Mouse (Mus musculus): ENCODE measurements at regions not wholly inside any gene's neighbourhood (a gene's known extent, or its start where the extent isn't known, plus 50 kb on each side); places are given as distances from the start of the nearest gene placed in this dataset.

- Histone ChIP-seq H3K27ac (replicated peaks; ENCODE audit: low read depth, low read length) (no peak overlapping the region), H3K9ac (replicated peaks; ENCODE audit: low read length) (no peak overlapping the region), H3K9me3 (ENCODE audit: control insufficient read depth, low read length) (no peaks in the 10 kb centered on the region), H3K27me3 (ENCODE audit: control insufficient read depth, insufficient read depth, low read length) (no peaks in the 10 kb centered on the region), H3K4me2 (ENCODE audit: low read length) (no peak overlapping the region), H3K4me1 (ENCODE audit: control insufficient read depth, insufficient read depth, low read length) (no peaks in the 10 kb centered on the region), H3K36me3 (ENCODE audit: control insufficient read depth, insufficient read depth, low read length) (no peaks in the 10 kb centered on the region), H3K4me3 (replicated peaks; ENCODE audit: low read depth, low read length) (no peak overlapping the region)
- DNase-seq (no peak), ATAC-seq (ENCODE audit: low FRiP score, low TSS enrichment) (no peak)
- WGBS = 89% methylated on average over 1 of the region's 1 CpGs
These were observed 92.3 kb upstream of the Cdkn2b start for GRCm38 (mm10) chr4:89403151-89403550.

- Histone ChIP-seq H3K36me3 (ENCODE audit: control insufficient read depth, insufficient read depth, low read length) (no peaks in the 10 kb centered on the region), H3K4me1 (ENCODE audit: control insufficient read depth, insufficient read depth, low read length) (no peaks in the 10 kb centered on the region), H3K9me3 (ENCODE audit: control insufficient read depth, low read length) (no peaks in the 10 kb centered on the region), H3K4me3 (replicated peaks; ENCODE audit: low read depth, low read length) (no peak overlapping the region), H3K4me2 (ENCODE audit: low read length) (no peak overlapping the region), H3K27ac (replicated peaks; ENCODE audit: low read depth, low read length) (no peak overlapping the region), H3K27me3 (ENCODE audit: control insufficient read depth, insufficient read depth, low read length) (no peaks in the 10 kb centered on the region), H3K9ac (replicated peaks; ENCODE audit: low read length) (no peak overlapping the region)
- ATAC-seq (ENCODE audit: low FRiP score, low TSS enrichment) (no peak), DNase-seq (no peak)
- WGBS = 85% methylated on average over 5 of the region's 5 CpGs
These were observed 91.5 kb upstream of the Cdkn2b start for GRCm38 (mm10) chr4:89402324-89402723.

GRCm38 (mm10) chr4:89401696-89402095 is 90.9 kb upstream of the Cdkn2b start:
- Histone ChIP-seq H3K4me3 (replicated peaks; ENCODE audit: low read depth, low read length) (no peak overlapping the region), H3K9ac (replicated peaks; ENCODE audit: low read length) (no peak overlapping the region), H3K36me3 (ENCODE audit: control insufficient read depth, insufficient read depth, low read length) (no peaks in the 10 kb centered on the region), H3K4me2 (ENCODE audit: low read length) (no peak overlapping the region), H3K4me1 (ENCODE audit: control insufficient read depth, insufficient read depth, low read length) (no peaks in the 10 kb centered on the region), H3K27ac (replicated peaks; ENCODE audit: low read depth, low read length) (no peak overlapping the region), H3K27me3 (ENCODE audit: control insufficient read depth, insufficient read depth, low read length) (no peaks in the 10 kb centered on the region), H3K9me3 (ENCODE audit: control insufficient read depth, low read length) (no peaks in the 10 kb centered on the region)
- ATAC-seq (ENCODE audit: low FRiP score, low TSS enrichment) (no peak), DNase-seq (no peak)
- 76% methylated on average over 2 of the region's 2 CpGs for WGBS

GRCm38 (mm10) chr4:89400342-89400741 is 89.5 kb upstream of the Cdkn2b start:
- Histone ChIP-seq H3K4me2 (ENCODE audit: low read length) (no peak overlapping the region), H3K36me3 (ENCODE audit: control insufficient read depth, insufficient read depth, low read length) (no peaks in the 10 kb centered on the region), H3K4me3 (replicated peaks; ENCODE audit: low read depth, low read length) (no peak overlapping the region), H3K9me3 (ENCODE audit: control insufficient read depth, low read length) (no peaks in the 10 kb centered on the region), H3K4me1 (ENCODE audit: control insufficient read depth, insufficient read depth, low read length) (no peaks in the 10 kb centered on the region), H3K27me3 (ENCODE audit: control insufficient read depth, insufficient read depth, low read length) (no peaks in the 10 kb centered on the region), H3K9ac (replicated peaks; ENCODE audit: low read length) (no peak overlapping the region), H3K27ac (replicated peaks; ENCODE audit: low read depth, low read length) (no peak overlapping the region)
- DNase-seq = no peak
- no peak for ATAC-seq (ENCODE audit: low FRiP score, low TSS enrichment)
- 85% methylated on average over 3 of the region's 3 CpGs for WGBS

- no peak for ATAC-seq (ENCODE audit: low FRiP score, low TSS enrichment)
These were observed 88.4 kb upstream of the Cdkn2b start for GRCm38 (mm10) chr4:89399277-89399676.

GRCm38 (mm10) chr4:89396020-89396419 is 85.2 kb upstream of the Cdkn2b start:
- no peaks in the 10 kb centered on the region for H3K36me3 ChIP-seq (ENCODE audit: control insufficient read depth, insufficient read depth, low read length)
- WGBS = 91% methylated on average over 2 of the region's 2 CpGs

More at GRCm38 (mm10) chr4:89399277-89399676, 88.4 kb upstream of the Cdkn2b start:
- H3K4me2 ChIP-seq (ENCODE audit: low read length) = no peak overlapping the region
- H3K27ac ChIP-seq (replicated peaks; ENCODE audit: low read depth, low read length) = no peak overlapping the region
- 79% methylated on average over 2 of the region's 2 CpGs for WGBS
- no peak overlapping the region for H3K9ac ChIP-seq (replicated peaks; ENCODE audit: low read length)
- no peaks in the 10 kb centered on the region for H3K27me3 ChIP-seq (ENCODE audit: control insufficient read depth, insufficient read depth, low read length)
- no peak for DNase-seq
- H3K36me3 ChIP-seq (ENCODE audit: control insufficient read depth, insufficient read depth, low read length) = no peaks in the 10 kb centered on the region
- no peaks in the 10 kb centered on the region for H3K4me1 ChIP-seq (ENCODE audit: control insufficient read depth, insufficient read depth, low read length)
- H3K9me3 ChIP-seq (ENCODE audit: control insufficient read depth, low read length) = no peaks in the 10 kb centered on the region
- H3K4me3 ChIP-seq (replicated peaks; ENCODE audit: low read depth, low read length) = no peak overlapping the region

GRCm38 (mm10) chr4:89395336-89395735 is 84.5 kb upstream of the Cdkn2b start:
- H3K27ac ChIP-seq (replicated peaks; ENCODE audit: low read depth, low read length) = no peak overlapping the region
- no peak for DNase-seq
- no peaks in the 10 kb centered on the region for H3K36me3 ChIP-seq (ENCODE audit: control insufficient read depth, insufficient read depth, low read length)
- no peaks in the 10 kb centered on the region for H3K27me3 ChIP-seq (ENCODE audit: control insufficient read depth, insufficient read depth, low read length)
- H3K4me2 ChIP-seq (ENCODE audit: low read length) = no peak overlapping the region
- H3K4me3 ChIP-seq (replicated peaks; ENCODE audit: low read depth, low read length) = no peak overlapping the region
- H3K9me3 ChIP-seq (ENCODE audit: control insufficient read depth, low read length) = no peaks in the 10 kb centered on the region
- H3K9ac ChIP-seq (replicated peaks; ENCODE audit: low read length) = no peak overlapping the region
- no peaks in the 10 kb centered on the region for H3K4me1 ChIP-seq (ENCODE audit: control insufficient read depth, insufficient read depth, low read length)
- no peak for ATAC-seq (ENCODE audit: low FRiP score, low TSS enrichment)

More at GRCm38 (mm10) chr4:89396020-89396419, 85.2 kb upstream of the Cdkn2b start:
- no peak overlapping the region for H3K4me3 ChIP-seq (replicated peaks; ENCODE audit: low read depth, low read length)
- no peaks in the 10 kb centered on the region for H3K27me3 ChIP-seq (ENCODE audit: control insufficient read depth, insufficient read depth, low read length)
- DNase-seq = no peak
- no peak overlapping the region for H3K9ac ChIP-seq (replicated peaks; ENCODE audit: low read length)
- no peak overlapping the region for H3K4me2 ChIP-seq (ENCODE audit: low read length)
- H3K27ac ChIP-seq (replicated peaks; ENCODE audit: low read depth, low read length) = no peak overlapping the region
- no peaks in the 10 kb centered on the region for H3K4me1 ChIP-seq (ENCODE audit: control insufficient read depth, insufficient read depth, low read length)
- ATAC-seq (ENCODE audit: low FRiP score, low TSS enrichment) = no peak
- no peaks in the 10 kb centered on the region for H3K9me3 ChIP-seq (ENCODE audit: control insufficient read depth, low read length)

- Histone ChIP-seq H3K4me3 (replicated peaks; ENCODE audit: low read depth, low read length) (no peak overlapping the region), H3K27me3 (ENCODE audit: control insufficient read depth, insufficient read depth, low read length) (no peaks in the 10 kb centered on the region), H3K4me2 (ENCODE audit: low read length) (no peak overlapping the region), H3K9ac (replicated peaks; ENCODE audit: low read length) (no peak overlapping the region), H3K36me3 (ENCODE audit: control insufficient read depth, insufficient read depth, low read length) (no peaks in the 10 kb centered on the region), H3K4me1 (ENCODE audit: control insufficient read depth, insufficient read depth, low read length) (no peaks in the 10 kb centered on the region), H3K9me3 (ENCODE audit: control insufficient read depth, low read length) (no peaks in the 10 kb centered on the region), H3K27ac (replicated peaks; ENCODE audit: low read depth, low read length) (no peak overlapping the region)
- DNase-seq = no peak
- ATAC-seq (ENCODE audit: low FRiP score, low TSS enrichment) = no peak
- WGBS = 86% methylated on average over 2 of the region's 2 CpGs
These were observed 82.4 kb upstream of the Cdkn2b start for GRCm38 (mm10) chr4:89393251-89393711.

GRCm38 (mm10) chr4:89392791-89393190 is 82.0 kb upstream of the Cdkn2b start:
- no peaks in the 10 kb centered on the region for H3K36me3 ChIP-seq (ENCODE audit: control insufficient read depth, insufficient read depth, low read length)
- no peak overlapping the region for H3K4me3 ChIP-seq (replicated peaks; ENCODE audit: low read depth, low read length)
- H3K9me3 ChIP-seq (ENCODE audit: control insufficient read depth, low read length) = no peaks in the 10 kb centered on the region
- ATAC-seq (ENCODE audit: low FRiP score, low TSS enrichment) (no peak), DNase-seq (no peak)
- no peak overlapping the region for H3K9ac ChIP-seq (replicated peaks; ENCODE audit: low read length)
- H3K27ac ChIP-seq (replicated peaks; ENCODE audit: low read depth, low read length) = no peak overlapping the region
- H3K27me3 ChIP-seq (ENCODE audit: control insufficient read depth, insufficient read depth, low read length) = no peaks in the 10 kb centered on the region
- H3K4me1 ChIP-seq (ENCODE audit: control insufficient read depth, insufficient read depth, low read length) = no peaks in the 10 kb centered on the region
- H3K4me2 ChIP-seq (ENCODE audit: low read length) = no peak overlapping the region

Measured in midbrain, embryonic 14.5 days (tissue).